Mouse (Mus musculus) gastrocnemius, postnatal 4 days (tissue): ENCODE measurements at regions not wholly inside any gene's neighbourhood (a gene's known extent, or its start where the extent isn't known, plus 50 kb on each side); places are given as distances from the start of the nearest gene placed in this dataset.
"Not testable (repeated sequence)": the region's sequence is repeated elsewhere in the genome, so short reads cannot be mapped to it uniquely, and the experiment has no call there.

Experiments used
- DNase-seq, 2 experiments: peaks; one replicate each; pipeline ENCODE4 v3.0.0; 2021 to 2022; ENCODE audit warnings: low spot score in 2 of 2, mixed read lengths in 2 of 2

- DNase-seq = no peak
Measured at GRCm38 (mm10) chr3:20892916-20893430, 526.0 kb upstream of the Agtr1b start.

GRCm38 (mm10) chr3:20864241-20864640 lies 497.3 kb upstream of the Agtr1b start:
- DNase-seq = no peak

- DNase-seq = no peak
Measured at GRCm38 (mm10) chr3:20831038-20831437, 464.1 kb upstream of the Agtr1b start.

GRCm38 (mm10) chr3:20829391-20829790 lies 462.4 kb upstream of the Agtr1b start:
- DNase-seq = no peak

GRCm38 (mm10) chr3:20828811-20829210 lies 461.8 kb upstream of the Agtr1b start:
- DNase-seq = no peak

- DNase-seq = no peak
Measured at GRCm38 (mm10) chr3:20825661-20826334, 458.8 kb upstream of the Agtr1b start.

GRCm38 (mm10) chr3:20822226-20822625 lies 455.2 kb upstream of the Agtr1b start:
- no peak for DNase-seq

GRCm38 (mm10) chr3:20821712-20822111 lies 454.7 kb upstream of the Agtr1b start:
- DNase-seq = no peak

GRCm38 (mm10) chr3:20820047-20820446 lies 453.1 kb upstream of the Agtr1b start:
- DNase-seq = no peak

- DNase-seq = no peak
Measured at GRCm38 (mm10) chr3:20819586-20819985, 452.6 kb upstream of the Agtr1b start.

- DNase-seq = no peak
Measured at GRCm38 (mm10) chr3:20816613-20817012, 449.6 kb upstream of the Agtr1b start.

- DNase-seq = no peak
Measured at GRCm38 (mm10) chr3:20794256-20794655, 427.3 kb upstream of the Agtr1b start.

- peak in 1 of 2 experiments; percentile 60 for DNase-seq
Measured at GRCm38 (mm10) chr3:20792503-20792902, 425.5 kb upstream of the Agtr1b start.

GRCm38 (mm10) chr3:20777883-20778282 lies 410.9 kb upstream of the Agtr1b start:
- no peak for DNase-seq

GRCm38 (mm10) chr3:20776964-20777304 lies 410.0 kb upstream of the Agtr1b start:
- DNase-seq = no peak

GRCm38 (mm10) chr3:20776128-20776963 lies 409.4 kb upstream of the Agtr1b start:
- no peak for DNase-seq

- DNase-seq = no peak
Measured at GRCm38 (mm10) chr3:20734302-20734701, 367.3 kb upstream of the Agtr1b start.

- DNase-seq = no peak
Measured at GRCm38 (mm10) chr3:20732005-20732404, 365.0 kb upstream of the Agtr1b start.

- DNase-seq = no peak
Measured at GRCm38 (mm10) chr3:20730481-20730880, 363.5 kb upstream of the Agtr1b start.

GRCm38 (mm10) chr3:20729776-20730175 lies 362.8 kb upstream of the Agtr1b start:
- not testable (repeated sequence) for DNase-seq

GRCm38 (mm10) chr3:20714671-20715070 lies 347.7 kb upstream of the Agtr1b start:
- DNase-seq = no peak

- no peak for DNase-seq
Measured at GRCm38 (mm10) chr3:20709661-20710060, 342.7 kb upstream of the Agtr1b start.
